ENCODE assay signal across 27 mouse cellular contexts in genomic region chr11:112519076-112519475, GRCm38 (mm10).
"Had no signal": no experiment of that assay in that cellular context is flagged by ENCODE, and none has a peak within 500 bp of the region (broad histone marks: within the 10 kb centered on the region; RNA-seq: fewer than 3 reads in every experiment).

No protein-coding gene starts in this region.

- ATAC-seq: hindbrain, embryonic 16.5 days; inflammation-experienced regulatory T-cells, adult 6 months; intestine, embryonic 15.5 days; intestine, postnatal 0 days; liver, postnatal 0 days had no signal

- DNase-seq: gastrocnemius, postnatal 14 days; gastrocnemius, postnatal 36 days; heart, adult 2 months; heart, postnatal 10 days; heart, postnatal 4 days; kidney, adult 18-20 months; kidney, adult 8-10 months; kidney, postnatal 14 days; kidney, postnatal 36 days; layer of hippocampus, adult 9-11 months; layer of hippocampus, postnatal 36 days; left cerebral cortex, postnatal 4 days; liver; liver, embryonic 13.5 days; liver, postnatal 0 days had no signal

- H3K9me3 ChIP-seq: heart, embryonic 10.5 days; heart, embryonic 12.5 days; hindbrain, embryonic 10.5 days; hindbrain, embryonic 12.5 days; intestine, embryonic 15.5 days; limb, embryonic 12.5 days; liver, embryonic 15.5 days had no signal

- H3K4me3 ChIP-seq: heart, adult 2 months; heart, embryonic 10.5 days; heart, embryonic 12.5 days; hindbrain, embryonic 10.5 days; hindbrain, embryonic 12.5 days; intestine, embryonic 15.5 days; limb, embryonic 12.5 days; liver, embryonic 13.5 days; liver, embryonic 15.5 days had no signal

- H3K4me1 ChIP-seq: heart, embryonic 10.5 days; heart, embryonic 12.5 days; hindbrain, embryonic 12.5 days; intestine, embryonic 15.5 days; liver, embryonic 13.5 days; liver, embryonic 15.5 days had no signal

- H3K36me3 ChIP-seq: heart, embryonic 10.5 days; heart, embryonic 12.5 days; hindbrain, embryonic 10.5 days; hindbrain, embryonic 12.5 days; intestine, embryonic 15.5 days; limb, embryonic 12.5 days; liver, embryonic 13.5 days; liver, embryonic 15.5 days had no signal

- H3K27ac ChIP-seq: heart, adult 2 months; heart, embryonic 10.5 days; hindbrain, embryonic 10.5 days; hindbrain, embryonic 12.5 days; hindbrain, embryonic 14.5 days; intestine, embryonic 15.5 days; limb, embryonic 12.5 days; liver, embryonic 13.5 days; liver, embryonic 15.5 days had no signal

- H3K4me2 ChIP-seq: heart, embryonic 12.5 days; hindbrain, embryonic 12.5 days; hindbrain, embryonic 14.5 days; intestine, embryonic 15.5 days; limb, embryonic 12.5 days; liver, embryonic 11.5 days; liver, embryonic 13.5 days; liver, embryonic 15.5 days had no signal

- H3K27me3 ChIP-seq: heart, embryonic 12.5 days; hindbrain, embryonic 12.5 days; intestine, embryonic 15.5 days; limb, embryonic 12.5 days; liver, embryonic 13.5 days; liver, embryonic 15.5 days had no signal

- H3K9ac ChIP-seq: heart, embryonic 12.5 days; hindbrain, embryonic 12.5 days; hindbrain, embryonic 14.5 days; intestine, embryonic 15.5 days; limb, embryonic 12.5 days; liver, embryonic 13.5 days; liver, embryonic 15.5 days; liver, postnatal 0 days had no signal
